Mouse (Mus musculus): ENCODE results near the gene Cetn2. TPM values are rescaled to one million over a fixed set of nuclear protein-coding genes. Genes with fewer than 3 reads are reported as not detected.

Gene Cetn2
- polyA plus RNA-seq, 1 experiment from 2014 or later = 49.5 TPM

GRCm38 (mm10) chrX:72921391-72921790 lies 3.2 kb upstream of the Cetn2 start:
- DNase-seq (ENCODE audit: low spot score) (no peak), ATAC-seq (ENCODE audit: low FRiP score, low TSS enrichment) (no peak)
- no peak overlapping the region for H3K27ac ChIP-seq (replicated peaks)
- TF ChIP-seq CTCF (IDR thresholded peaks at IDR 0.05; ENCODE audit: low read depth) (no peak), EP300 (optimal IDR thresholded peaks at IDR 0.05) (no peak)
- no peaks in the 10 kb centered on the region for H3K36me3 ChIP-seq (ENCODE audit: control insufficient read depth, insufficient read depth, low read length)
- H3K9ac ChIP-seq (ENCODE audit: low read length) = no peak overlapping the region
- H3K4me3 ChIP-seq (ENCODE audit: low read depth, low read length) = no peak overlapping the region
- no peaks in the 10 kb centered on the region for H3K9me3 ChIP-seq (ENCODE audit: control insufficient read depth, low read length)
- WGBS = 81% methylated on average over 2 of the region's 2 CpGs
- no peak overlapping the region for H3K4me2 ChIP-seq (replicated peaks; ENCODE audit: low read depth)
- no peaks in the 10 kb centered on the region for H3K27me3 ChIP-seq (ENCODE audit: control insufficient read depth, insufficient read depth, low read length)
- no peaks in the 10 kb centered on the region for H3K4me1 ChIP-seq (replicated peaks; ENCODE audit: control insufficient read depth, insufficient read depth)

DNA sequence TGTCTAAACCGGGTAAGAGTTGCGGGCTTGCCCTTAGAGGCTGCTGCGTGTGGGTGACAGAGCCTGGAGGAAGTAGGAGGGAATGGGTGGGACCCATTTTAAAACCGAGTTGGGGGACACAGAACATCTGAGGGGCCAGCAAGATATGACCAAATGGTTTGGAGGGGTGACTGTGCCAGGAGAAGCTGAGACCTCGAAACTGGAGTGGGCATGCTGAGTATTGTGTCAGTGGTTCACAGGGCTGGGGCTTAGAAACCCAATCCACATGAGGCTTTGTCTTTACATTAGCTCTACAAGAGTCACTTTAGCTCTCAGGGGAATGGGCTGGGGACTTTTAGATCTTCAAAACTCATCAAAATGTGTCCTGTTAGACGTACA lies 460 bp upstream of the Cetn2 start:
- Histone ChIP-seq H3K27ac (replicated peaks) (no peak overlapping the region; the same call in 1 of the 2 replicates), H3K4me1 (replicated peaks; ENCODE audit: control insufficient read depth, insufficient read depth) (no peaks in the 10 kb centered on the region), H3K4me2 (replicated peaks; ENCODE audit: low read depth) (peak overlapping the region; percentile 59), H3K4me3 (ENCODE audit: low read depth, low read length) (peak overlapping the region; percentile 52), H3K9me3 (ENCODE audit: control insufficient read depth, low read length) (no peaks in the 10 kb centered on the region), H3K27me3 (ENCODE audit: control insufficient read depth, insufficient read depth, low read length) (no peaks in the 10 kb centered on the region), H3K36me3 (ENCODE audit: control insufficient read depth, insufficient read depth, low read length) (no peaks in the 10 kb centered on the region), H3K9ac (ENCODE audit: low read length) (peak overlapping the region; percentile 58)
- DNase-seq (ENCODE audit: low spot score) (no peak), ATAC-seq (ENCODE audit: low FRiP score, low TSS enrichment) (no peak)
- 18% methylated on average over 6 of the region's 6 CpGs for WGBS
- TF ChIP-seq CTCF (IDR thresholded peaks at IDR 0.05; ENCODE audit: low read depth) (no peak), EP300 (optimal IDR thresholded peaks at IDR 0.05) (no peak)

DNA sequence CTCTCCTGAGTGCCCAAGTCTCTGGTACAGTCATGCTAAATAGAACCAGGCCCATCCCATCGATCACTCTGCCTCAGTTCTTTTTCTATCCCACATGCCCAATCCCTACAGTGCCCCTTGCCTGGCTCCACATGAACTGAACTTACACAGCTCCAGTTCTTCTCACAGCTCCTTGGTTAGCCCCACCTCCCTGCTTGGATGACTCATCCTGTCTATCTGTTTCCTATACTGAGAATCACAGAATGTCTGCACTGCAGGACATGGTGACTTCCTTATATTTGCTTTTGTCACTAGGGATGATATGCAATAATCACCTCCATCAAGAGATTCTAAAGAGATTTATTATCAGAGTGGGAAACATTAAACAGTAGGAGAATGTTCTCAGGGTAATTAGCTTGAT lies 6.6 kb downstream of the Cetn2 start:
- Histone ChIP-seq H3K36me3 (ENCODE audit: control insufficient read depth, insufficient read depth, low read length) (no peaks in the 10 kb centered on the region), H3K27ac (replicated peaks) (no peak overlapping the region), H3K27me3 (ENCODE audit: control insufficient read depth, insufficient read depth, low read length) (no peaks in the 10 kb centered on the region), H3K4me3 (ENCODE audit: low read depth, low read length) (no peak overlapping the region), H3K4me1 (replicated peaks; ENCODE audit: control insufficient read depth, insufficient read depth) (no peaks in the 10 kb centered on the region), H3K9me3 (ENCODE audit: control insufficient read depth, low read length) (no peaks in the 10 kb centered on the region), H3K4me2 (replicated peaks; ENCODE audit: low read depth) (no peak overlapping the region), H3K9ac (ENCODE audit: low read length) (no peak overlapping the region)
- TF ChIP-seq CTCF (IDR thresholded peaks at IDR 0.05; ENCODE audit: low read depth) = no peak
- no peak for TF ChIP-seq EP300 (optimal IDR thresholded peaks at IDR 0.05)
- 91% methylated on average over 1 of the region's 1 CpGs for WGBS
- DNase-seq (ENCODE audit: low spot score) = no peak
- no peak for ATAC-seq (ENCODE audit: low FRiP score, low TSS enrichment)

GRCm38 (mm10) chrX:72908404-72908741 lies 9.8 kb downstream of the Cetn2 start:
- no peaks in the 10 kb centered on the region for H3K27me3 ChIP-seq (ENCODE audit: control insufficient read depth, insufficient read depth, low read length)
- 6% methylated on average over 2 of the region's 2 CpGs for WGBS
- no peak overlapping the region for H3K4me2 ChIP-seq (replicated peaks; ENCODE audit: low read depth)
- H3K36me3 ChIP-seq (ENCODE audit: control insufficient read depth, insufficient read depth, low read length) = no peaks in the 10 kb centered on the region
- H3K9ac ChIP-seq (ENCODE audit: low read length) = no peak overlapping the region
- DNase-seq (ENCODE audit: low spot score) (peak; percentile 15), ATAC-seq (ENCODE audit: low FRiP score, low TSS enrichment) (peak; percentile 49; the same call in 1 of the 2 replicates)
- H3K4me3 ChIP-seq (ENCODE audit: low read depth, low read length) = no peak overlapping the region
- H3K27ac ChIP-seq (replicated peaks) = no peak overlapping the region
- no peak for TF ChIP-seq EP300 (optimal IDR thresholded peaks at IDR 0.05)
- TF ChIP-seq CTCF (IDR thresholded peaks at IDR 0.05; ENCODE audit: low read depth) = peak; percentile 66
- H3K4me1 ChIP-seq (replicated peaks; ENCODE audit: control insufficient read depth, insufficient read depth) = no peaks in the 10 kb centered on the region
- no peaks in the 10 kb centered on the region for H3K9me3 ChIP-seq (ENCODE audit: control insufficient read depth, low read length)

DNA sequence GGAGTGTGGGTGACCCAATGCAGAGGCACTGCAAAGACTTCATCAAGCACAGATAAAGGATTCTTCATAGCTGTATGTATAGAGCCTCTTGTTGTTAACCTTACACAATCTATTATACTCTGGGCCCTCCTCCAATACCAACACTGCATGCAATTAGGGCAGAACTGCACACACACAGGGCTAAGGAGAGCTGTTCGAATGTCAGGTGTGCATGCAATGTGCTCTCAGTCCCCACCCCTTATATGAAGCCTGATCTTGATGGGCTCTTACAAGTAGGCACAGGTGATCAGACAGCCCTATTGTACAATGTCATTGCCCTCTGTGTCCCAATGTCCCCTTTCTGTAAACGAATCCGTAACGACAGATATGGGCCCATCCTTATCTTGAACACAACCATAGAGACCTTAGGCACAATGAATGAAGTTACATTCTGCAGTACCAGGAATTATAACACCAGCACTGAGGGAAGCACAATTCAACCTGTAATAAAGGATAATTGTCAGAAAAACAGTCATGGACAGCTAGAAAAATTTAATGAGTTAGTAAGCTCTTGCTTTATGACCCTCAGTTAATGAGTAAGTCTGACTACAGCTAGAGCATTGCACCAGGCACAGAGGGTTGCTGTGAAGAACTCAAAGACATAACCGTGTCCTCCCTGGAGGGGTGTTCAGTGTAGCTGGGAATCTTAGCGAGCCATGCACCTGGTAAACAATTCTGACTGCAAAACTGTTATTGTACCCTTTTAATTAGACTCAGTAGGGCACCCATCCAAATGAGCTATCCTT lies 10.4 kb downstream of the Cetn2 start:
- no peak for ATAC-seq (ENCODE audit: low FRiP score, low TSS enrichment)
- 76% methylated on average over 6 of the region's 6 CpGs for WGBS

GRCm38 (mm10) chrX:72902530-72902929 lies 15.7 kb downstream of the Cetn2 start:
- Histone ChIP-seq H3K4me3 (ENCODE audit: low read depth, low read length) (no peak overlapping the region), H3K9ac (ENCODE audit: low read length) (no peak overlapping the region), H3K27ac (replicated peaks) (no peak overlapping the region), H3K9me3 (ENCODE audit: control insufficient read depth, low read length) (no peaks in the 10 kb centered on the region), H3K36me3 (ENCODE audit: control insufficient read depth, insufficient read depth, low read length) (no peaks in the 10 kb centered on the region), H3K4me2 (replicated peaks; ENCODE audit: low read depth) (no peak overlapping the region), H3K27me3 (ENCODE audit: control insufficient read depth, insufficient read depth, low read length) (no peaks in the 10 kb centered on the region), H3K4me1 (replicated peaks; ENCODE audit: control insufficient read depth, insufficient read depth) (no peaks in the 10 kb centered on the region)
- 29% methylated on average over 1 of the region's 1 CpGs for WGBS
- ATAC-seq (ENCODE audit: low FRiP score, low TSS enrichment) = no peak
- no peak for DNase-seq (ENCODE audit: low spot score)
- TF ChIP-seq EP300 (optimal IDR thresholded peaks at IDR 0.05) = no peak
- peak; percentile 36 for TF ChIP-seq CTCF (IDR thresholded peaks at IDR 0.05; ENCODE audit: low read depth)

More for the DNA sequence above, 10.4 kb downstream of the Cetn2 start:
- Histone ChIP-seq H3K4me2 (replicated peaks; ENCODE audit: low read depth) (no peak overlapping the region), H3K4me3 (ENCODE audit: low read depth, low read length) (no peak overlapping the region), H3K4me1 (replicated peaks; ENCODE audit: control insufficient read depth, insufficient read depth) (no peaks in the 10 kb centered on the region), H3K9ac (ENCODE audit: low read length) (no peak overlapping the region), H3K9me3 (ENCODE audit: control insufficient read depth, low read length) (no peaks in the 10 kb centered on the region), H3K27me3 (ENCODE audit: control insufficient read depth, insufficient read depth, low read length) (no peaks in the 10 kb centered on the region), H3K27ac (replicated peaks) (no peak overlapping the region), H3K36me3 (ENCODE audit: control insufficient read depth, insufficient read depth, low read length) (no peaks in the 10 kb centered on the region)
- TF ChIP-seq EP300 (optimal IDR thresholded peaks at IDR 0.05) (no peak), CTCF (IDR thresholded peaks at IDR 0.05; ENCODE audit: low read depth) (no peak)
- DNase-seq (ENCODE audit: low spot score) = no peak
